Mouse (Mus musculus) subcutaneous adipose tissue, adult 2 months (tissue): ENCODE data around the gene Amph. TPM values are rescaled to one million over a fixed set of nuclear protein-coding genes. Genes with fewer than 3 reads are reported as not detected.

Experiments
- polyA plus RNA-seq: library from polyadenylated mRNA; depleted of rRNA; stranded (reverse); fragments of >200 nt; gene quantifications from 2 replicates; pipeline ENCODE4 v1.2.3, GENCODE M21; 2012; ENCODE audit warnings: low replicate concordance; rRNA removed

The Amph gene
- 0.27 and 3.9 TPM in 2 replicates for polyA plus RNA-seq

DNA sequence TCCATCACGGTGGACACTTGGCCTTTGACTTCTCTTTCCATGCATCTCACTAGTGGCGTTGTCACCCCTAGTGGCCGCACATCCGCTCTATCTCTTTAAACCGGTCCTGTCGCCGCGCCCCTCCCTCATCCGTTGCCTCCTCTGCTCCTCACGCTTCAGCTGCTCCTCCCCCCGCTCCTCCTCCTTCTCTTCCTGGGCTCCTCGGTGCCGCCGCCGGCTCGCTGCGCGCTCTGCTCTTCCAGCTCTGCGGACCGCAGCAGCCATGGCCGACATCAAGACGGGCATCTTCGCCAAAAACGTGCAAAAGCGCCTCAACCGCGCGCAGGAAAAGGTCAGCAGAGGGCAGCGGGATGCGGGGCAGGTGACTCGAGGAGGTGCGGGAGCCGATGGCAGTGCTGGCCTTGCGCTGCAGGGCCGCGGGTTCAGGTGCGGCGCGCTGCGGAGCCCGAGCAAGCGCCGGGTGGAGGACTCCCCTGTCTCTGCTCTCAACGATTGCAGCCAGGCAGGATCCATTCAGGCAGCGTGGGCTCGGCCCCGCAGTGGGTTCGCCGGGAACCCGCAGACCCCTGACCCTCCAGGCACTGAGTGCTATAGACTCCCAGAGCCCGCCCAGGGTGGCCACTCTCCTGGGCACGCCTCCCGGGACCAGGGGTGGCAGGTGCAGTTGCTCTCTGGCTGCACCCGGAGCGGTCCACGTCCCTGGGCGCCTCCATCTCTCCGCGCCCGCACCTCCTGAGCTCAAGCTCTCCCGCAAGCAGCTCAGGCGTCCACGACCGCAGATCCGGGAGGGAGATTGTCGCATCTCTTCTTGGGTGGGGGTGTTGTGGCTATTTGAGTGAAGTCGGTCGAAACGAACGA, at the start of gene Amph:
Amph (plus strand) TSS at position 35 of the 858 bp plus-strand sequence.

Other genes starting within 250 kb of the Amph start
- 26.4 and 34.8 TPM in 2 replicates for gene Vps41, start 230.9 kb upstream of the Amph start, polyA plus RNA-seq